Mouse (Mus musculus) monocyte, adult 5-6 weeks (primary cell): ENCODE measurements around the gene Susd4. TPM values are rescaled to one million over a fixed set of nuclear protein-coding genes. Genes with fewer than 3 reads are reported as not detected.

Experiments used
- ATAC-seq: fragments of 153-309, 156-312 bp; replicated peaks from 2 replicates; pipeline ENCODE4 v1.8.0; 2017; ENCODE audit warnings: mild to moderate bottlenecking; ENCODE audit not compliant: low TSS enrichment, insufficient number of reproducible peaks, severe bottlenecking, poor library complexity, low FRiP score
- total RNA-seq: library from RNA; stranded (forward); fragments of 200-1000, 200-491, 200-594 nt; gene quantifications from 3 replicates; pipeline ENCODE4 v1.2.3, GENCODE M21; 2017

Susd4 gene
- not detected in 3 replicates for total RNA-seq

- ATAC-seq = no peak
Measured at GRCm38 (mm10) chr1:182763716-182764461, at the start of gene Susd4. Gene Susd4 (plus strand): TSS chr1:182763860.

DNA sequence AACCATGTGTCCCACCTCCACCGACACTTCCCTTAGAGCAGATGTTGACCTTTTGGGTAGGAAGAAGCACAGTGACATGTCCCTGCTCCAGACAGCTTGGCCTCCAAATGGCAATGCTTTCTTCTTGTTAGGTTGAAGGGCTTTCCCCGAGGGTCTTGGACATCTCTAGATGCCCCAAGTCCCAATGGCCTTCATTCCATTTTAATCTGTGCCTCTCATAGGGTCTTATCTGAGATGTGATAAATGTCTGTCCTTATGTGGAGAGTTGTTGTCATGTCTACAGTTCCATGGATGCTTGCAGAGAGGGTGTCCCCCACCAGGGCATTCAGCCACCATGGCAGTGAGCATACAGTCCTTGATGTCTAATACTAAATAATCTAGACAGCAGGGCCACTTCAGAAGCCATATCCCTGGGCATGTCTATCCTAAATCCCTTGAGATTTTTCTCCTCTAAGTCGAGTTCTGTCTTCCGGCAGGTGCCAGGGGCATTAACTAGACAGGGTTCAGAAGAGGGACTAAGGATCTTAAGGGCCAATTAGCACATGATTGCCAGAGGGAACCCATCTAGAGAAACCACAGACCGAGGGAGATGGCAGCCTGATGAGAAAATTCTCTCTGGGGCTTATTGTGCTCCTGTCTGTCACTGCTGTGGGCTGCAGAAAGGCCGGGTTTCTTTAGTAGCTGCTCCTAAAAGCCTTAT is 49.3 kb upstream of the Susd4 start:
- no peak for ATAC-seq

GRCm38 (mm10) chr1:182727541-182727940 is 36.1 kb upstream of the Susd4 start:
- no peak for ATAC-seq

GRCm38 (mm10) chr1:182729002-182729401 is 34.7 kb upstream of the Susd4 start:
- no peak for ATAC-seq

DNA sequence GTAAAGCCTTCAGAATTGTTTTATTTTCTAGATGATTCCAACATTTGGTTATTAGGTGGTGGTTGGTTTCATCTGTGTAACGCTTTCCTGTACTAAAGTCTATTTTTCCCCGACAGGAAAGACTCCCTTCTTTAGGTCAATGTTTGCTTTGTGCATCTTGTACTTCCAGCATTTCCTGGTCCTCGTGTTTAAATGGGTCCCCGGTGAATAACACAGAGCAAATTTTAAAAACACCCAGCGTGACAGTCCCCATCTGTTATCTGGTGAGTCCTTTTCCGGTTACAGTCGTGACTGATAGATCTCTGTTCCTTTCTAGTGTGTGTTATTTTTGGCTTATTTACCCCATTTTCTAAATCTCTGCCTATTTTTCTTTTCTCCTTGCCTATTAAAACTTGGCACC is 31.0 kb upstream of the Susd4 start:
- ATAC-seq = no peak

DNA sequence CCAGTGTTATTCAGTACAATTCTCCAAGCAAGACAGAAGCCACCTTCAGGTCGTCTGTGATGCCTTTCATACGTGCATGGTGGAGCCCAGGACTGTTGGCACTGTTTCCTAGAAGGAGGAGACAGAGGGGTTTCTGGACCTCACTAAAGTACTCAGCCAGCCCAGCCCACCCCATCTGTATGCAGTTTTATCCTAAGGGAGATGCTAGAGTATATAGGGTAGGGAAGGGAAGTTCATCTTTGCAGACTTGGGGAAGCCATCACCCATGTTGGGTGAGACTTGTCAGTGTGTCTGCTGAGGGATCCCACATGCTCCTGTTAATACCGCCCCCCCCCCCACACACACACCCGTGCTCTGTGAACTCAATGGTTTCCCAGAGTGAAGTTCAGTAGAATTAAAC is 27.8 kb upstream of the Susd4 start:
- no peak for ATAC-seq

DNA sequence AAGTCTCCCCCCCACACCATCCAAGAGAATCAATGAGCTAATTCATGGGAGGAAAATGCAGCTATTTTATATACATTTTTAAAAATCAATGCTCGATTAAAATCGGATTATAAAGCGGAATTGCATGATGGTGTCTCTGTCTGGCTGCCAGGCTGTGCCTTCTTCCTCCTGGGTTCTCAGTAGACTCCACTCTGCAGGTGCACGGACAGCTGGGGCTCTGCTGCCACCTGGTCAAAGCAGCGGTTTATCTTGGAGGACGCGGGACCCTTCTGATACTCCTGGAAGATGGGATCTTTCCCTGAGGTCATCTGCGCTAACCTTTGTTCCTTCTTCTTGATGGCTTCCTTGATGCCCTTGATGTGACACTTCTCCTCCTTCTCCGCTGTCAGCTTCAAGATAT is 16.6 kb upstream of the Susd4 start:
- ATAC-seq = no peak

DNA sequence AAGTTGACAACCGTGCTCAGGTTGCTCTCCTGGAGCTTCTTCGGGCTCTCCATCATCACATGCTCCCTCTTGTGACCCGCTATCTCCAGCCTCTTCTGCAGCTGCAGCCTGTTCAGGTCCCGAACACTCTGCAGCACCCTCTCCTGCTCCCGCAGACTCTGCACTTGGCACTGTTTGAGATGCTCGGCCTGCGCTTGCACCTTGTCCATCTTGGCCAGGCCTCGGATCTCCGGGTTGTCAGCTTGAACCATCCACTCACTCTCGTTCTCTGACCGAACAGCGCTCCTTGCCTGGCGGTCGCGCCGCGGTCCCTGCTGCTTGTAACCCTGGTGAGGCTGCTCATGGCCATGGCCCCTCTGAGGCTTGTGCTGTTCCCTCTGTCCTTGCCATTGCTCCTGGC is 15.8 kb upstream of the Susd4 start:
- ATAC-seq = no peak

GRCm38 (mm10) chr1:182749080-182749479 is 14.6 kb upstream of the Susd4 start, which contains the start of gene Ccdc185:
Gene Ccdc185 (minus strand): TSS chr1:182749180.
- no peak for ATAC-seq

- no peak for ATAC-seq
Measured at GRCm38 (mm10) chr1:182751301-182751700, 12.4 kb upstream of the Susd4 start.

DNA sequence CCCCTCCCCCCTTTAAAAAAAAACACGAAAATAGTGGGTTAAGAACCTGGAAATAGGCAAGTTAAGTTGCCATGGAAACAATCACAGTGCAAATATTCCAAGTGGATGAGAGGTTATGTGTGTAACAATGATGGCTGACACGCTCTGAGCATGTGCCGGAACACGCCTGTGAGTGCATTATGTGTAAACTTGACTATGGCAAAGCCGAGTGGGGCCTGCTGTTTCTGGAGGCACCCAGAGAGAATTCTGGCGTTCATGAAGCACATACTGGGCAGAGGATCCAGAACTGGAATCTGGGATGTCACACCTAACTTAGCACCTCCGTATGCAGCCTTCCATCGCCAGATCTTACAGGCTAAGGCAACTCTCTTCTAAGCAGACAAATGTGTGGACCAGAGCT is 10.0 kb upstream of the Susd4 start:
- ATAC-seq = no peak

- ATAC-seq = no peak
Measured at GRCm38 (mm10) chr1:182754865-182755264, 8.8 kb upstream of the Susd4 start.

DNA sequence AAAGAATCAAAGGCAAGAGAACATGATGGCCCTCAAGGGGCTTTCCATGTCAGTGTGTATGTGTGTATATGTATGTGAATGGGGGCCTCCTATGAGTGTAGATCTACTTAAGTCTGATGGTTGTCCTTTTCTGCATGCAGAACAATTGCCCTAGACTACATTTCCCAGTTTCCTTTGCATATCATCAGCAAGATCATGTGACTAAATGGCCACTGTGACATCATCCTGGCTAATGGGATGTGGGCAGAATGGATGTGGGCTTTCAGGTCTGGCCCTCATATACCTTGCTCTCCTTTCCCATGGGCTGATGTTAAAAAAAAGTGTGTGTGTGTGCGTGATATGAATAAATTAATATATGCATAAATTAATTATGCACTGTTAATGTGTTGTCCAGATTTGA is 4.9 kb upstream of the Susd4 start:
- no peak for ATAC-seq

- ATAC-seq = no peak
Measured at GRCm38 (mm10) chr1:182763191-182763715, 407 bp upstream of the Susd4 start.

GRCm38 (mm10) chr1:182764541-182765281 is 1.1 kb downstream of the Susd4 start:
- no peak for ATAC-seq

GRCm38 (mm10) chr1:182775576-182775975 is 11.9 kb downstream of the Susd4 start:
- no peak for ATAC-seq

DNA sequence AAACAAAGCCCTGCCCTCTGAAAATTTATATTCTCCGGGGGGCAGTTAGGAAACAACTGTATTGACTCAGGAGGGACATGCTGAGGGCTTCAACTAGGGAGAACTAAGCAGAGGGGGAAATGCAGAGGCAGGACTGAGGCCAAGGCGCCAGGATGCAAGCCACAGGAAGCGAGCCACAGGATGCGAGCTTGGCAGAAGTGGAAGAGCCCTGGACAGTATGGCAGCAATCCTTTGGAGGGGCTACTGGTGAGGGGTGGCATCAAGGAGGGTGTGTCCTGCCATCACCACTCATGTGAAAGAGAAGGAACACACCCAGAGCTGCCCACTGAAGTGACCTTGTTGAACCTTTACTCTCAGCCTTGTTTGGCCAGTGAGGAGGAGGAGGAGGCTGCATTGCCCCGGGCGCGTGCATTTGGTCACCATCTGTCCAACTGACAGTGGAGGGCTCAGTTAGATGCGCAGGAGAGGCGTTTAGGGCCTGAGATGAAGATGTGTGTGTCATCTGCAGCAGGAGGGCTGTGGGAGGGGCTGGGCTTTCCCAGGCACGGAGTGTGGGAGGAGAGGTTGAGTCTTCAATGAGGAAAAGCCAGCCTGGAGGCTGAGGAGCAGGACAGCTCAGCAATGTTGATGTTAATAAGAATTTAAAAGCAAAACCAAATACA is 13.2 kb downstream of the Susd4 start:
- ATAC-seq = no peak

DNA sequence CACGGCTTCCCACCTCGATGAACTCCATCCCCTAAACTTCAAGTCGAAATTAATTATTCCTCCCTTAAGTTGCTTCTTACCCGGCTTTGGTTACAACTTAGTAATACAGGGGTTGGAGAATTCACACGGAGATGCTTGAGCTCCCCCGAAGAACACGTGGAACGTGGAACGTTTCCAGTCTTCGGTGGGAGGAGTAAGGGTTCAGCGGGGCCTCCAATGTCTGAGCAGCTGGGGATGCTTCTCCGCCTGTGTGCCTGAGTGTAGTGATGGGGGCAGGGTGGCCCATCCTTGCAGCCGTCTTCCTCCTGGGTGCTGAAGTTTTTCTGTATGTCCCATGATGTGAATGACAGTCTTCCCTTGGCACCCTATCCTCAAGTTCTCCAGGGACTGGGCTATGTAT is 14.6 kb downstream of the Susd4 start:
- no peak for ATAC-seq

- ATAC-seq = no peak
Measured at GRCm38 (mm10) chr1:182779024-182779520, 15.4 kb downstream of the Susd4 start.
